Mouse (Mus musculus) MEL (cell line): ENCODE results near the gene Prkcd. TPM values are rescaled to one million over a fixed set of nuclear protein-coding genes. Genes with fewer than 3 reads are reported as not detected.

Experiments
- DNase-seq: peaks from one replicate; pipeline ENCODE4 v3.0.0; 2011; ENCODE audit warnings: low read depth, low spot score
- H3K27ac ChIP-seq: 2 replicates; pipeline ENCODE4 v1.5.1; 2012; ENCODE audit warnings: low read depth, mild to moderate bottlenecking, control low read depth, low read length, moderate library complexity; ENCODE audit not compliant: control insufficient read depth
- H3K27me3 ChIP-seq, 2 experiments: fragments of 150-350 bp in 1 of 2; sonication (generic) in 1 of 2; 2 replicates each; pipeline ENCODE4 v1.6.1; 2012; ENCODE audit warnings: low read length in 2 of 2, mild to moderate bottlenecking in 2 of 2, improper control_type of control experiment in 1 of 2, moderate library complexity in 1 of 2; ENCODE audit not compliant: insufficient read depth in 2 of 2, control insufficient read depth in 1 of 2
- H3K36me3 ChIP-seq, 2 experiments: 2 replicates each; pipeline ENCODE4 v1.6.1; 2012 to 2014; ENCODE audit warnings: low read length in 2 of 2, improper control_type of control experiment in 1 of 2, inconsistent platforms in 1 of 2, mild to moderate bottlenecking in 1 of 2; ENCODE audit not compliant: insufficient read depth in 2 of 2, control insufficient read depth in 1 of 2
- H3K4me1 ChIP-seq, 2 experiments: fragments of 150-350 bp in 1 of 2; sonication (generic) in 1 of 2; 2 replicates each; pipeline ENCODE4 v1.6.1; 2012; ENCODE audit warnings: low read length in 2 of 2, improper control_type of control experiment in 1 of 2, mild to moderate bottlenecking in 1 of 2; ENCODE audit not compliant: insufficient read depth in 2 of 2, control insufficient read depth in 1 of 2
- H3K4me3 ChIP-seq, 2 experiments: fragments of 150-350 bp in 1 of 2; sonication (generic) in 1 of 2; 2 replicates each; pipeline ENCODE4 v1.5.1; 2012; ENCODE audit warnings: low read depth in 2 of 2, low read length in 2 of 2, mild to moderate bottlenecking in 2 of 2, moderate library complexity in 2 of 2, control low read depth in 1 of 2, improper control_type of control experiment in 1 of 2; ENCODE audit not compliant: control insufficient read depth in 1 of 2, insufficient read depth in 1 of 2
- H3K79me2 ChIP-seq: 2 replicates; pipeline ENCODE4 v1.6.1; 2012; ENCODE audit warnings: mild to moderate bottlenecking, low read length, moderate library complexity; ENCODE audit not compliant: control insufficient read depth, poor library complexity, insufficient read depth
- H3K9ac ChIP-seq: 2 replicates; pipeline ENCODE4 v1.6.1; 2012; ENCODE audit warnings: low read depth, mild to moderate bottlenecking, control low read depth, low read length, moderate library complexity; ENCODE audit not compliant: control insufficient read depth, poor library complexity, severe bottlenecking
- H3K9me3 ChIP-seq: fragments of 150-350 bp; sonication (generic); replicated peaks from 2 replicates; pipeline ENCODE4 v1.6.1; 2012; ENCODE audit warnings: mild to moderate bottlenecking, low read length, improper control_type of control experiment, moderate library complexity; ENCODE audit not compliant: insufficient read depth
- BHLHE40 ChIP-seq: IDR thresholded peaks from 2 replicates; pipeline ENCODE4 v1.6.1; 2012; ENCODE audit warnings: low read depth, mild to moderate bottlenecking, inconsistent platforms, low read length, improper control_type of control experiment, borderline replicate concordance
- CHD1 ChIP-seq: IDR thresholded peaks from 2 replicates; pipeline ENCODE4 v1.6.1; 2012; ENCODE audit warnings: low read depth, mild to moderate bottlenecking, inconsistent platforms, low read length, improper control_type of control experiment
- CTCF ChIP-seq, 3 experiments: IDR thresholded peaks in 2 of 3; conservative IDR thresholded peaks in 1 of 3; 2 replicates each; pipeline ENCODE4 v1.5.1; 2011 to 2012; ENCODE audit warnings: low read length in 3 of 3, low read depth in 2 of 3, mild to moderate bottlenecking in 2 of 3, improper control_type of control experiment in 1 of 3, inconsistent platforms in 1 of 3, mixed read lengths in 1 of 3, moderate library complexity in 1 of 3; ENCODE audit not compliant: control insufficient read depth in 1 of 3, insufficient read depth in 1 of 3, poor library complexity in 1 of 3, severe bottlenecking in 1 of 3
- EP300 ChIP-seq, 2 experiments: IDR thresholded peaks; 2 replicates each; pipeline ENCODE4 v1.6.1; 2011; ENCODE audit warnings: improper control_type of control experiment in 2 of 2, low read length in 2 of 2, low read depth in 1 of 2, mild to moderate bottlenecking in 1 of 2
- ETS1 ChIP-seq: IDR thresholded peaks from 2 replicates; pipeline ENCODE4 v1.6.1; 2012; ENCODE audit warnings: low read depth, mild to moderate bottlenecking, inconsistent platforms, low read length, improper control_type of control experiment, moderate library complexity
- GABPA ChIP-seq: IDR thresholded peaks from 2 replicates; pipeline ENCODE4 v1.6.1; 2012; ENCODE audit warnings: low read depth, mild to moderate bottlenecking, inconsistent platforms, low read length, improper control_type of control experiment, moderate library complexity
- GATA1 ChIP-seq: IDR thresholded peaks from 2 replicates; pipeline ENCODE4 v1.6.1; 2011; ENCODE audit warnings: low read depth, low read length, improper control_type of control experiment
- JUND ChIP-seq: IDR thresholded peaks from 2 replicates; pipeline ENCODE4 v1.6.1; 2011; ENCODE audit warnings: low read depth, mild to moderate bottlenecking, improper control_type of control experiment, low read length
- MAX ChIP-seq: IDR thresholded peaks from 2 replicates; pipeline ENCODE4 v1.6.1; 2011; ENCODE audit warnings: low read length, improper control_type of control experiment
- MEF2A ChIP-seq: IDR thresholded peaks from 2 replicates; pipeline ENCODE4 v1.6.1; 2014; ENCODE audit warnings: low read depth, mild to moderate bottlenecking, inconsistent platforms, low read length, improper control_type of control experiment; ENCODE audit not compliant: poor library complexity, insufficient replicate concordance, severe bottlenecking; ENCODE audit errors: extremely low read depth
- MXI1 ChIP-seq: IDR thresholded peaks from 2 replicates; pipeline ENCODE4 v1.6.1; 2011; ENCODE audit warnings: mild to moderate bottlenecking, low read depth, low read length, improper control_type of control experiment
- MYB ChIP-seq: IDR thresholded peaks from 2 replicates; pipeline ENCODE4 v1.6.1; 2011; ENCODE audit warnings: mild to moderate bottlenecking, low read depth, low read length, improper control_type of control experiment
- NELFE ChIP-seq: IDR thresholded peaks from 2 replicates; pipeline ENCODE4 v1.6.1; 2011; ENCODE audit warnings: low read depth, low read length, improper control_type of control experiment
- POLR2A ChIP-seq, 2 experiments: IDR thresholded peaks; 2 replicates each; pipeline ENCODE4 v1.6.1; 2011 to 2012; ENCODE audit warnings: low read length in 2 of 2, mild to moderate bottlenecking in 2 of 2, control low read depth in 1 of 2, improper control_type of control experiment in 1 of 2, low read depth in 1 of 2, moderate library complexity in 1 of 2; ENCODE audit not compliant: control insufficient read depth in 1 of 2, insufficient read depth in 1 of 2, poor library complexity in 1 of 2
- POLR2AphosphoS5 ChIP-seq: IDR thresholded peaks from 2 replicates; pipeline ENCODE4 v1.6.1; 2012; ENCODE audit warnings: low read depth, borderline replicate concordance, mild to moderate bottlenecking, inconsistent platforms, low read length, moderate library complexity, mixed read lengths
- SIN3A ChIP-seq: IDR thresholded peaks from 2 replicates; pipeline ENCODE4 v1.6.1; 2012; ENCODE audit warnings: low read length, improper control_type of control experiment, inconsistent platforms
- SMC3 ChIP-seq: IDR thresholded peaks from 2 replicates; pipeline ENCODE4 v1.6.1; 2011; ENCODE audit warnings: low read depth, low read length, improper control_type of control experiment
- TAL1 ChIP-seq: IDR thresholded peaks from 2 replicates; pipeline ENCODE4 v1.6.1; 2012; ENCODE audit warnings: mild to moderate bottlenecking, inconsistent platforms, low read length, moderate library complexity, mixed read lengths
- TBP ChIP-seq: IDR thresholded peaks from 2 replicates; pipeline ENCODE4 v1.8.0; 2011; ENCODE audit warnings: low read depth, low read length, improper control_type of control experiment
- UBTF ChIP-seq: IDR thresholded peaks from 2 replicates; pipeline ENCODE4 v1.6.1; 2012; ENCODE audit warnings: low read depth, mild to moderate bottlenecking, inconsistent platforms, low read length, improper control_type of control experiment, moderate library complexity, borderline replicate concordance; ENCODE audit not compliant: insufficient read depth
- USF1 ChIP-seq: IDR thresholded peaks from 2 replicates; pipeline ENCODE4 v1.6.1; 2014; ENCODE audit warnings: low read depth, mild to moderate bottlenecking, inconsistent platforms, low read length, improper control_type of control experiment, moderate library complexity
- USF2 ChIP-seq, 2 experiments: IDR thresholded peaks; 2 replicates each; pipeline ENCODE4 v1.6.1; 2011 to 2012; ENCODE audit warnings: improper control_type of control experiment in 2 of 2, low read length in 2 of 2, borderline replicate concordance in 1 of 2, inconsistent platforms in 1 of 2, low read depth in 1 of 2, mild to moderate bottlenecking in 1 of 2; ENCODE audit not compliant: insufficient read depth in 1 of 2
- ZKSCAN1 ChIP-seq: IDR thresholded peaks from 2 replicates; pipeline ENCODE4 v1.6.1; 2012; ENCODE audit warnings: low read depth, mild to moderate bottlenecking, inconsistent platforms, low read length, improper control_type of control experiment, moderate library complexity
- ZMIZ1 ChIP-seq: IDR thresholded peaks from 2 replicates; pipeline ENCODE4 v1.6.1; 2012; ENCODE audit warnings: low read depth, mild to moderate bottlenecking, inconsistent platforms, low read length, improper control_type of control experiment, moderate library complexity
- ZNF384 ChIP-seq: IDR thresholded peaks from 2 replicates; pipeline ENCODE4 v1.6.1; 2012; ENCODE audit warnings: low read depth, mild to moderate bottlenecking, inconsistent platforms, low read length, improper control_type of control experiment
- polyA plus RNA-seq, 2 experiments: library from polyadenylated mRNA; stranded (reverse) in 1 of 2; unstranded in 1 of 2; fragments of >175 nt in 1 of 2; fragments of >200 nt in 1 of 2; gene quantifications; 2 replicates each; pipeline versions ENCODE4 v1.2.1 to v1.2.4; 2012; ENCODE audit warnings: low replicate concordance in 2 of 2, low read depth in 1 of 2; ENCODE audit not compliant: insufficient read length in 2 of 2, insufficient read depth in 1 of 2, missing spikeins in 1 of 2
- total RNA-seq: library from RNA; depleted of rRNA; stranded (reverse); fragments of 300-350 nt; gene quantifications from 2 replicates; pipeline ENCODE4 v1.2.3, GENCODE M21; 2012

The Prkcd gene
- total and polyA plus RNA-seq, 3 experiments = 33.9 to 72.7 TPM; not detected in 1

- peaks cover 2 to 7% of the 10 kb centered on the region in 2 experiments; a peak in 3 of 4 replicates for H3K27me3 ChIP-seq
Measured at GRCm38 (mm10) chr14:30641748-30642147, 15.7 kb upstream of the Prkcd start.

DNA sequence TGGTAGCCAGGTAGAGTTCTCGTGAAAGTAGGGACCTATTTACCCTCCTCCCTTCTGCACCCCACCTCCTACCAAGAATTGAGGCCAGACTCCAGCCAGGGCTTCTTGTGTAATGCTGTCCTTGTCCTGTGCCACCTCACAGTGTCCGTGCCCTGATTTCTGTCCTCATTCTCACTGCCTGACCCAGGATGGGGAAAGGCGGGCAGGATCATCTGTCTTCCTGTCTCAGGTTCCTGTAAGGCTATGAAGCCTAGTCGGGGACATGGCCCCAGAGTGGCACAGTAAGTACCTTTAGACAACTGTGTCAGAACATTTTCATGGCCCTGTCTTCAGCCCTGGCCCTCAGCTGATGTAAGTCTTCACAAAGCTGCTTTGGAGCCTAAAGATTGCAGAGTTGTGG is 12.7 kb upstream of the Prkcd start:
- no peaks in the 10 kb centered on the region for H3K4me1 ChIP-seq
- no peaks in the 10 kb centered on the region for H3K79me2 ChIP-seq
- H3K4me3 ChIP-seq = no peak overlapping the region
- no peak overlapping the region for H3K9ac ChIP-seq
- H3K36me3 ChIP-seq = no peaks in the 10 kb centered on the region
- no peak for DNase-seq
- no peaks in the 10 kb centered on the region for H3K9me3 ChIP-seq
- H3K27me3 ChIP-seq = peaks cover 0 to 2% of the 10 kb centered on the region in 2 experiments; a peak in 2 of 4 replicates
- no peak overlapping the region for H3K27ac ChIP-seq
- TF ChIP-seq CHD1 = no peak
- no peak for TF ChIP-seq ZNF384
- TF ChIP-seq BHLHE40 = no peak
- TF ChIP-seq MEF2A = no peak
- no peak for TF ChIP-seq UBTF
- no peak for TF ChIP-seq GATA1
- TF ChIP-seq ETS1 = no peak
- TF ChIP-seq TBP = no peak
- TF ChIP-seq POLR2AphosphoS5 = no peak
- no peak for TF ChIP-seq TAL1
- TF ChIP-seq MXI1 = no peak
- TF ChIP-seq EP300 (IDR thresholded peaks at IDR 0.05; ENCODE audit: low read depth in 1 of 2, low read length in 2 of 2) = no peak
- TF ChIP-seq CTCF (IDR thresholded peaks at IDR 0.05 in 2 of 3, conservative IDR thresholded peaks at IDR 0.05 in 1 of 3; ENCODE audit: control insufficient read depth in 1 of 3, insufficient read depth in 1 of 3, low read depth in 2 of 3, low read length in 3 of 3, poor library complexity in 1 of 3, severe bottlenecking in 1 of 3) = no peak
- no peak for TF ChIP-seq NELFE
- TF ChIP-seq USF2 (IDR thresholded peaks at IDR 0.05; ENCODE audit: borderline replicate concordance in 1 of 2, insufficient read depth in 1 of 2, low read depth in 1 of 2, low read length in 2 of 2) = no peak
- TF ChIP-seq JUND = no peak
- TF ChIP-seq ZKSCAN1 = no peak
- no peak for TF ChIP-seq GABPA
- TF ChIP-seq USF1 = no peak

More at GRCm38 (mm10) chr14:30641748-30642147, 15.7 kb upstream of the Prkcd start:
- no peaks in the 10 kb centered on the region for H3K4me1 ChIP-seq
- TF ChIP-seq MYB (no peak), SIN3A (no peak), POLR2A (IDR thresholded peaks at IDR 0.05; ENCODE audit: control insufficient read depth in 1 of 2, insufficient read depth in 1 of 2, low read depth in 1 of 2, low read length in 2 of 2, poor library complexity in 1 of 2) (no peak), ZMIZ1 (no peak), MAX (no peak), SMC3 (no peak)
- no peaks in the 10 kb centered on the region for H3K9me3 ChIP-seq
- no peaks in the 10 kb centered on the region for H3K36me3 ChIP-seq
- no peaks in the 10 kb centered on the region for H3K79me2 ChIP-seq
- no peak for DNase-seq
- H3K4me3 ChIP-seq = no peak overlapping the region
- no peak overlapping the region for H3K27ac ChIP-seq
- no peak overlapping the region for H3K9ac ChIP-seq
